Mouse (Mus musculus) neural tube, embryonic 11.5 days (tissue): ENCODE data around the gene Slx1b. TPM values are rescaled to one million over a fixed set of nuclear protein-coding genes. Genes with fewer than 3 reads are reported as not detected.

Experiments used
- ATAC-seq: fragments of 200-750 bp; cut with Nextera tagmentation; 2 replicates; pipeline ENCODE4 v1.8.0; 2017; ENCODE audit warnings: moderate number of reproducible peaks, mild to moderate bottlenecking, moderate TSS enrichment, moderate library complexity; ENCODE audit not compliant: insufficient read depth, low FRiP score, low TSS enrichment
- DNase-seq: peaks from one replicate; pipeline ENCODE4 v3.0.0-alpha.2; 2015; ENCODE audit warnings: low spot score
- H3K27ac ChIP-seq: fragments of 300-500 bp; sonication (generic); 2 replicates; pipeline ENCODE4 v1.5.1; 2014; ENCODE audit warnings: low read depth, mild to moderate bottlenecking, low read length
- H3K27me3 ChIP-seq: fragments of 300-500 bp; sonication (generic); 2 replicates; pipeline ENCODE4 v1.6.1; 2014; ENCODE audit warnings: mild to moderate bottlenecking, low read length, mixed read lengths; ENCODE audit not compliant: control insufficient read depth, insufficient read depth
- H3K36me3 ChIP-seq: fragments of 300-500 bp; sonication (generic); 2 replicates; pipeline ENCODE4 v1.6.1; 2014; ENCODE audit warnings: mild to moderate bottlenecking, low read length, moderate library complexity, mixed read lengths; ENCODE audit not compliant: control insufficient read depth, insufficient read depth
- H3K4me1 ChIP-seq: fragments of 300-500 bp; sonication (generic); 2 replicates; pipeline ENCODE4 v1.6.1; 2014; ENCODE audit warnings: low read length, mixed read lengths; ENCODE audit not compliant: control insufficient read depth, insufficient read depth
- H3K4me2 ChIP-seq: fragments of 300-500 bp; sonication (generic); 2 replicates; pipeline ENCODE4 v1.6.1; 2014; ENCODE audit warnings: low read depth, mild to moderate bottlenecking, moderate library complexity
- H3K4me3 ChIP-seq: fragments of 300-500 bp; sonication (generic); 2 replicates; pipeline ENCODE4 v1.5.1; 2014; ENCODE audit warnings: low read depth, low read length
- H3K9ac ChIP-seq: fragments of 300-500 bp; sonication (generic); 2 replicates; pipeline ENCODE4 v1.6.1; 2014; ENCODE audit warnings: mild to moderate bottlenecking, low read length
- H3K9me3 ChIP-seq: fragments of 300-500 bp; sonication (generic); 2 replicates; pipeline ENCODE4 v1.6.1; 2016; ENCODE audit warnings: low read length; ENCODE audit not compliant: control insufficient read depth
- WGBS: fragments of 180-500 bp; shearing (Covaris S2); extraction: QIAGEN DNeasy Blood & Tissue Kit; methylation state at CpG from one replicate; pipeline ENCODE4 v1.1.7; 2014; 5-methylcytosine and 5-hydroxymethylcytosine counted together
- polyA plus RNA-seq: library from polyadenylated mRNA; unstranded; fragments of >200 nt; fragmentation: Nextera tagmentation; extraction: Ambion mirVana; gene quantifications from 2 replicates; pipeline ENCODE4 v1.2.1, GENCODE M21; 2014

Slx1b gene
- polyA plus RNA-seq, 1 experiment from 2014 or later, result 11.7 TPM

DNA sequence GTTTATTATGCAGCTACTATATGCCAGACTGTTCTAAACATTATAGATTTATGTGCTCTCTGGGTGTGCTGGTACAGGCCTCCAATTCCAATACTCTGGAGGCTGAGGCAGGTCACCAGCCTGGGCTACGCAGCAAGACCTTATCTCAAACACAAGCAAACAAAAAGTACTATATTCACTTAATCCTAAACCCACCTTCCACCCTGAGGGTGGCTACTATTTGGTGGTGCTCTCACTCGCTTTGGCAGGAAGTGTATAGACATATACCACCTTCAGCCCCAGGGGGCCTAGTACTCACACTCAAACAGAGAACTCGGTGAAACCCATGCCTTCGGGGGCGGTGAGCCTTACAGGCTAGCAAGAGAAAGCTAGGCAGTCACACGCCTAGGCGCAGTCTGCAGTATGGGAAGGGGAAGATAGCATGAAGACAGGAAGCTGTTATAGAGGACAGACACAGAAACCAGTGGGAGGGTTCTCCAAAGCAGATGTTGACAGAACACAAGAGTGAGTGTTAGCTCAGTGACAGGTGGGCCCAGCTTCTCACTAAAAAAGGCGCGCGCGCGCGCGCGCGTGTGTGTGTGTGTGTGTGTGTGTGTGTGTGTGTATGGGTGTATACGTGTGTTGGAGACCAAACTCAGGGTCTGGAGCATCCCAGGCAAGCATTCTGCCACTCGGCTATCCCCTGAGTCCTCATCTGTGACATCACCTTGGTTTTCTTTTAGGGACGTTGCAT is 12.0 kb upstream of the Slx1b start, which contains the start of gene Coro1a:
Gene Coro1a, minus strand, starts transcription at position 346 of the 733 bp plus-strand sequence.
- WGBS, result 87% methylated on average over 19 of the region's 19 CpGs
- ATAC-seq, result no peak
- H3K36me3 ChIP-seq, result no peaks in the 10 kb centered on the region
- H3K27ac ChIP-seq, result no peak within 1 kb of the TSS
- H3K4me2 ChIP-seq, result no peak within 1 kb of the TSS
- no peak within 1 kb of the TSS for H3K4me3 ChIP-seq
- 0 out of 2 replicates have a peak, but pooled peaks cover 5% of the 10 kb centered on the region for H3K27me3 ChIP-seq
- peaks cover 12% of the 10 kb centered on the region for H3K4me1 ChIP-seq
- H3K9me3 ChIP-seq, result no peaks in the 10 kb centered on the region
- no peak for DNase-seq
- no peak within 1 kb of the TSS for H3K9ac ChIP-seq

DNA sequence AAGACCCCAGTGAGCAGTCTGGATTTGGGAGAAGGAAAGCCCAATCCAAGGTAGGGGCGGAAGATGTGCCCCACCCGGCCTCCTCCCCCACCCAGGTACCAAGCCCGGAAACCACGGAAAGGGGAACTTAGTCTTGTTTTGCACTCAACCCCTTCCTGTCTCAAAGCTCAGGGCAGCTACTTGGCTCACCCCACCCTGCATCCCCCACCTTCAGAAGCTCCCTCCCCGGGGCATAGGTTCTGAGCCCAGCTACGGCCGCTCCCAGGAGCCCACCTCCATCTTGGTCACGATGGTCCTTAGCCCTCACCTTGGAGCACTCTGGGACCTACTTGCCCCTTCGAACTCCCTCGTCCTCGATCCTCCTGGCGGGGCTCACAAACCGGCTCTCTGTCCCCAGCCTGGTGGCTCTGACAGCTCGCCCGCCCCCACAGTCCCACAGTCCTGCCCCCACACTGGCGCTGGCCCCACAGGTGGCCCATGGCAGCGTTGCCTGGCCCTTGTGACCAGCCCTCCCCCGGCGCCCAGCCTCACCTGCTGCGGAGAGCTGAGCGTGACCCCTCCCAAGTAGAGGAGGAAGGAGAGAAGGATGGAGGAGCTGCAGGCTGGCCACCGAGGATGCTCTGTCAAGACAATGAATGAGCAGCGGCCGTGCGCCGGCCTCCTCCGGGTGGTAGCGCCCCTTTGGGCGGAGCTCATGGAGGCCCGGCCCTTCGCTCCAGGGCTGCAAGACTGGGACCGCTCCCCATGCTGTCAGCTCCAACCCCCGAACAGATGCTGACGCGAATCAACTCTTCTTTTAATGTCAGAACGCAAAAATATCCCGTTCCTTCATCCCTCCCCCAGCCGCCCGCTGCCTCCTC is 8.8 kb upstream of the Slx1b start:
- Histone ChIP-seq H3K9me3 (no peaks in the 10 kb centered on the region), H3K36me3 (no peaks in the 10 kb centered on the region), H3K27ac (no peak overlapping the region), H3K4me1 (peaks cover 12% of the 10 kb centered on the region), H3K27me3 (0 out of 2 replicates have a peak, but pooled peaks cover 5% of the 10 kb centered on the region), H3K4me2 (peak overlapping the region; percentile 96), H3K4me3 (peak overlapping the region; percentile 60), H3K9ac (peak overlapping the region; percentile 76)
- DNase-seq (peak; percentile 82), ATAC-seq (peak; percentile 54; the same call in 1 of the 2 replicates)
- WGBS, result 2% methylated on average over 39 of the region's 39 CpGs

DNA sequence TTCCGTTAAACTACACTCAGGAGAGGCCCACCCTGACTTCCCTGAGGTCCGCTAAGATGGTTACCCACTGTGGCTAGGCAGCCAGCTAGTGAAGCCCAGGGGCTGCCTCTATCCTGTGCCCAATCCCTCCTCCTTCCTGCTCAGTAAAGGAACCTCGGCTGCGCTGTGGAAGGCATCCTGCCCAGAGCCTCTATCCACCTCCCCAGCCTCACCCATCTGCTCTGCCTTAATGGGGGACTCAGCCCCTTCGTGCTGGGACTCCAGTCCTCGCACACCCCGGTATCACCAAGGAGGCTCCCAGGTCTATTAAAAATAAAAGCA is 8.1 kb upstream of the Slx1b start:
- WGBS, result 10% methylated on average over 7 of the region's 7 CpGs
- Histone ChIP-seq H3K36me3 (no peaks in the 10 kb centered on the region), H3K27me3 (0 out of 2 replicates have a peak, but pooled peaks cover 5% of the 10 kb centered on the region), H3K9ac (peak overlapping the region; percentile 76), H3K4me3 (peak overlapping the region; percentile 60), H3K27ac (no peak overlapping the region), H3K4me1 (peaks cover 12% of the 10 kb centered on the region), H3K4me2 (peak overlapping the region; percentile 96), H3K9me3 (no peaks in the 10 kb centered on the region)
- ATAC-seq (no peak), DNase-seq (no peak)

DNA sequence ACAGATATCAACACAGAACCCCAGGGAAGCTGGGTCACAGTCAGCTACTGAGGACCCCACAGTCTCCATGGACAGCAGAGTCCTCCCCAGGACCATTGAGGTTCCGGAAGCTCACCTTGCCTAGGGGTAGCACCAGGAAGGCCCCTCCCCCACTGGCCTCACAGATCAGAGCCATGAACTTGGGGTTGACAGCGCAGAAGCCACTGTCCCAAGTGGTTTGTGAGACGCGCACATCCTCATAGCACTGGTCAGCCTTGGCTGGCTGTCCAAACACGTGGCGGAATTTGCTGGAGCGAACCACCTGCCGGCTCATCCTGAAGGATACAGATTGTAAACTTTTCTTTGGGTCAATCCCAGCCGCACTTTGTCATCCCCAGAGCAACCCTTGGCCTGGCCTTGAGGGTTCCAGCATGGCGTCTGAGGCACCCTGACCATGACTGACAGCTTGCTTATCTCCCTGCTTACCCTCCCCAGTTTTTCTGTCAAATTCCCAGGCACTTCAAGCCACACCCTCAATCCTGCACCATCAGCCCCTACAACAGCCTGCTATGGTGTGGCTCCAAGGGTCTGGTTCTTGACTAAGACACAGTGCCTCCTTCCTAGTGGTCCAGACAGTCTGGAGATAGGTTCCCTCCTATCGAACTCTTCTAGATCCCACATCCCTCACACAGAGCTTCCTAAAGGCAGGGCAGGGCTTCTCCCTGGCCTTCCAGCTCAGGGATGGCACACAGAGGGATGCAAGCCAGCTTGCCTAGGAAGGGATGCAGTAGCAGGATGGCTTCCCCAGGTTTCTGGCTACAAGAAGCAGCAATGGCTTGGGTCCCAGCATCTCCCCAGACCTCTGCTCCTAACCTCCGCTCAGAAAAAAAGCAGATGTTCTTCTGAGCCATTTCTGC is 7.5 kb upstream of the Slx1b start:
- H3K9me3 ChIP-seq, result no peaks in the 10 kb centered on the region
- ATAC-seq (no peak), DNase-seq (no peak)
- WGBS, result 87% methylated on average over 12 of the region's 12 CpGs
- H3K27ac ChIP-seq, result no peak overlapping the region
- peak overlapping the region; percentile 76 for H3K9ac ChIP-seq
- H3K4me3 ChIP-seq, result peak overlapping the region; percentile 60
- H3K4me2 ChIP-seq, result peak overlapping the region; percentile 96
- H3K4me1 ChIP-seq, result peaks cover 12% of the 10 kb centered on the region
- 0 out of 2 replicates have a peak, but pooled peaks cover 5% of the 10 kb centered on the region for H3K27me3 ChIP-seq
- no peaks in the 10 kb centered on the region for H3K36me3 ChIP-seq

DNA sequence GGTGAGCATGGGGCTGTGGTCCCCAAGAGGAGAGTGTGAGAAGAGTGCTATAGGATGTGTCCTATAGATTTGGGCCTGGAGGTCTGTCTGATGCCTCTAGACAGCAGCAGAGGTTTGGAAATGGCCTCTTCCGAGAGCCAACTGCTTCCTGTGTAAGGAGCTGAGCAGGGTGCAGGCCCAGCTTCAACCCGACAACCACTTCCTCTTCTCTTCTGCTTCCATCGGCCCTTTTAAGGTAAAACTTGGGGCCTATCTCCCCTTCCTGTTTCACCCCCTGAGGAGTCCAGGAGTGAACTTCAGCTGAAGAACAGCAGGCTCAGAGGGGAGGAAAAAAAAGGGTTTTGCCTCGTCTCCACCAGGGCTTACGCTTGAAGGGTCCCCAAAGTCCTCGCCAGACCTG is 6.8 kb upstream of the Slx1b start:
- Histone ChIP-seq H3K27me3 (0 out of 2 replicates have a peak, but pooled peaks cover 5% of the 10 kb centered on the region), H3K27ac (no peak overlapping the region), H3K4me1 (peaks cover 12% of the 10 kb centered on the region), H3K9me3 (no peaks in the 10 kb centered on the region), H3K36me3 (no peaks in the 10 kb centered on the region), H3K4me3 (no peak overlapping the region), H3K4me2 (no peak overlapping the region), H3K9ac (no peak overlapping the region)
- DNase-seq (no peak), ATAC-seq (no peak)
- WGBS, result 89% methylated on average over 6 of the region's 6 CpGs

DNA sequence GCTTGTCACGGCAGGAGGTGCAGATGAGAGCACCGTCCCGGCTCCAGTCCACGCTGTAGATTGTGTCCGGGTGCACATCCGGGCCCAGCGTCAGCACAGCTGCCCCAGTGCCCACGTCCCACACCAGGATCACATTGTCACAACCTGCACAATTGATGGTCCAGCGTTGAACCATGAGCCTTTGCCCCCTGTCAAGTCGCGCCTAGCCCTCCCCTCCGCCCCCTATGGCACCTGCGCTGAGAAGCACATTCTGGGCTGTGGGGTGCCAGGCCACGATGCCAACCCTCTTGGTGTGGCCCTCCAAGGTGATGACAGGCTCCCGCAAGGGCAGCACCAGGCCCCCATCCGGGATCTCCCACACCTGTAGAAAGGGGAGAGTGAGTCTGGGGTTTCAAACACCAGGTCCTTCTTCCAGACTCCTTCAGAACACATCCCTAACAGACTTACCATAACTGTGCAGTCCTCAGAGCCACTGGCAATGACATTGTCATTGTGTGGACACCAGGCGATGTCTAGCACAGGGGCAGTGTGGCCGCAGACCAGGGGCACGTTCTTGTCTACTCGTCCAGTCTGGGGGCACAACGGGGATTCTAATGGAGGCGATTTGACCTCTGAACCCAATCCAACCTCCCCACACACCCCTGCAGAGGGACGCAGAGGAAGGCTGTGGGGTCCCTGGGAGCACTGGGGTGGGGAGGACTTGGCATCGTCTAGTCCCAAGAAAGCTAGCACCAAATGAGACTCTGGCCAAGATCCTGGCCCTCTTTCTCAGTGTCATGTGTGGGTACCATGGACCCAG is 6.2 kb upstream of the Slx1b start:
- Histone ChIP-seq H3K4me1 (peaks cover 15% of the 10 kb centered on the region), H3K36me3 (no peaks in the 10 kb centered on the region), H3K4me3 (no peak overlapping the region), H3K27me3 (0 out of 2 replicates have a peak, but pooled peaks cover 5% of the 10 kb centered on the region), H3K4me2 (no peak overlapping the region), H3K27ac (no peak overlapping the region), H3K9me3 (no peaks in the 10 kb centered on the region), H3K9ac (0 out of 2 replicates have a peak overlapping the region, but pooled peaks have one; percentile 14)
- 59% methylated on average over 24 of the region's 24 CpGs for WGBS
- DNase-seq (no peak), ATAC-seq (no peak)

DNA sequence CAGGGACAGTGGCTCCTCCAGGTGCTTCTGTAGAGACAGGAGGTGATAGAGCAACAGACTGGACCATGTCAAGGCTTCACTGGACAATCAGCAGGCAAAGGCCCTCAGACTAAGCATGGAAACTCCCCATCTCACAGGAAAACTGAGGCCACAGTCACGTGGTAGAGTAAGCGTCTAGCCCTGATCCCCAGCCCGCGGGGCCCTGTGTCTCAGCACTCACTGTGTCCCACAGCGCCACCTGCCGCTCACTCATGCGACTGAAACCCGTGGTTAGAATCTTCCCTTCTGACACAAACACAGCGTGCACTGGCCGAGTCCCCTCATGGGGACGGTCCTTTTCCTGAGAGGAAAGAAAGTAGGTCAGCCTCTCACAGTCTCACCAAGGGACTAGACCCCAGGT is 5.5 kb upstream of the Slx1b start:
- no peak overlapping the region for H3K4me3 ChIP-seq
- no peaks in the 10 kb centered on the region for H3K9me3 ChIP-seq
- H3K27ac ChIP-seq, result no peak overlapping the region
- no peak overlapping the region for H3K4me2 ChIP-seq
- no peaks in the 10 kb centered on the region for H3K36me3 ChIP-seq
- H3K9ac ChIP-seq, result no peak overlapping the region
- DNase-seq (peak; percentile 87), ATAC-seq (peak; percentile 45; the same call in 1 of the 2 replicates)
- 0 out of 2 replicates have a peak, but pooled peaks cover 5% of the 10 kb centered on the region for H3K27me3 ChIP-seq
- WGBS, result 1% methylated on average over 11 of the region's 11 CpGs
- H3K4me1 ChIP-seq, result peaks cover 19% of the 10 kb centered on the region
